Mouse (Mus musculus) embryonic facial prominence, embryonic 11.5 days (tissue): ENCODE results near the gene Fkbp9. TPM values are rescaled to one million over a fixed set of nuclear protein-coding genes. Genes with fewer than 3 reads are reported as not detected.
A peak's percentile ranks its signal among the peaks of the same experiment; 100 is the strongest.

Experiments
- ATAC-seq: fragments of 200-750 bp; cut with Nextera tagmentation; replicated peaks from 2 replicates; pipeline ENCODE4 v1.8.0; 2017; ENCODE audit warnings: low read depth; ENCODE audit not compliant: insufficient number of reproducible peaks, low FRiP score, low TSS enrichment
- DNase-seq: peaks from one replicate; pipeline ENCODE4 v3.0.0-alpha.2; 2015; ENCODE audit warnings: low spot score
- H3K27ac ChIP-seq: fragments of 300-500 bp; sonication (generic); replicated peaks from 2 replicates; pipeline ENCODE4 v1.5.1; 2014; ENCODE audit warnings: mild to moderate bottlenecking, low read depth, low read length, control low read depth
- H3K27me3 ChIP-seq: fragments of 300-500 bp; sonication (generic); 2 replicates; pipeline ENCODE4 v1.6.1; 2014; ENCODE audit warnings: mild to moderate bottlenecking, low read length, moderate library complexity, mixed read lengths; ENCODE audit not compliant: control insufficient read depth, insufficient read depth
- H3K36me3 ChIP-seq: fragments of 300-500 bp; sonication (generic); replicated peaks from 2 replicates; pipeline ENCODE4 v1.6.1; 2014; ENCODE audit warnings: low read depth, mild to moderate bottlenecking, low read length, moderate library complexity, mixed read lengths; ENCODE audit not compliant: control insufficient read depth, insufficient read depth
- H3K4me1 ChIP-seq: fragments of 300-500 bp; sonication (generic); 2 replicates; pipeline ENCODE4 v1.6.1; 2014; ENCODE audit warnings: low read length, mixed read lengths; ENCODE audit not compliant: control insufficient read depth, insufficient read depth
- H3K4me2 ChIP-seq: fragments of 300-500 bp; sonication (generic); 2 replicates; pipeline ENCODE4 v1.6.1; 2014; ENCODE audit warnings: low read depth, mild to moderate bottlenecking, control low read depth, low read length, moderate library complexity
- H3K4me3 ChIP-seq: fragments of 300-500 bp; sonication (generic); 2 replicates; pipeline ENCODE4 v1.5.1; 2014; ENCODE audit warnings: low read depth, low read length, control low read depth
- H3K9ac ChIP-seq: fragments of 300-500 bp; sonication (generic); replicated peaks from 2 replicates; pipeline ENCODE4 v1.6.1; 2014; ENCODE audit warnings: mild to moderate bottlenecking, control low read depth, low read length
- H3K9me3 ChIP-seq: fragments of 300-500 bp; sonication (generic); replicated peaks from 2 replicates; pipeline ENCODE4 v1.6.1; 2016; ENCODE audit warnings: mild to moderate bottlenecking, low read length, inconsistent platforms, mixed read lengths; ENCODE audit not compliant: control insufficient read depth
- WGBS: fragments of 180-500 bp; shearing (Covaris S2); extraction: QIAGEN DNeasy Blood & Tissue Kit; methylation state at CpG from one replicate; pipeline ENCODE4 v1.1.7; 2014; 5-methylcytosine and 5-hydroxymethylcytosine counted together
- polyA plus RNA-seq: library from polyadenylated mRNA; unstranded; fragments of >200 nt; fragmentation: Nextera tagmentation; extraction: Ambion mirVana; gene quantifications from 2 replicates; pipeline ENCODE4 v1.2.1, GENCODE M21; 2014

Gene Fkbp9
- polyA plus RNA-seq, 1 experiment from 2014 or later = 82.1 TPM

DNA sequence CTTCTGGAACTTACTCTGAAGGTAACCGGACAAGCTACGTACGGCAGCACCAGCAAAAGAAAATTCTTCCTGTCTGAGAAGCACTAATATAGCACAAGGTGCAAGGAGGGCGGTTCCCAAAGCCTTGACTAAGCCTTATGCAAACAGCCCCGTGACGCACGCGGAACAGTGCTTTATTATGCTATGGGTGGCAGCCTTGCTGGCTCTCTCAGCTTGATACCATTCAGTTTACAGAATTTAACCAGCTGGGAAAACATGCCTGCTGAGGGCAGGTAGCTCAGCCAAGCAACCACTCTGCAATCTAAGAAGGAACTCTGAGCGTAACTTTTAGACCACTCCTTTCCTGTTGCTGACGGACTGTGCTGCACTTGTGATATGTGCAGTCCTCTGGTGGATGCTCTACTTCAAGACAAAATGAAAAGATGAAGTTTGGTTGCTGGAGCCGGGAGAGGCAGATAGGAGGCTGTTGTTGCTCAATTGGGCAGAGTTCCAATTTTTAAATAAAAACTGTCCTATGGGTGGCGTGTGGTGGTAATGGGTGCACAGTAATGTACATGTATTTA is 70.0 kb downstream of the Fkbp9 start:
- no peaks in the 10 kb centered on the region for H3K9me3 ChIP-seq
- ATAC-seq (no peak), DNase-seq (peak; percentile 19)
- H3K9ac ChIP-seq = no peak overlapping the region
- H3K27me3 ChIP-seq = no peaks in the 10 kb centered on the region
- H3K4me3 ChIP-seq = no peak overlapping the region
- no peaks in the 10 kb centered on the region for H3K4me1 ChIP-seq
- no peak overlapping the region for H3K4me2 ChIP-seq
- 35% methylated on average over 12 of the region's 12 CpGs for WGBS
- H3K36me3 ChIP-seq = no peaks in the 10 kb centered on the region
- H3K27ac ChIP-seq = no peak overlapping the region

GRCm38 (mm10) chr6:56902606-56903520 is 71.0 kb downstream of the Fkbp9 start:
- 81% methylated on average over 7 of the region's 7 CpGs for WGBS
- Histone ChIP-seq H3K9ac (no peak overlapping the region), H3K27me3 (no peaks in the 10 kb centered on the region), H3K9me3 (no peaks in the 10 kb centered on the region), H3K4me3 (no peak overlapping the region), H3K27ac (no peak overlapping the region), H3K36me3 (no peaks in the 10 kb centered on the region), H3K4me2 (no peak overlapping the region), H3K4me1 (no peaks in the 10 kb centered on the region)
- no peak for DNase-seq
- no peak for ATAC-seq

- no peak overlapping the region for H3K4me3 ChIP-seq
- no peak overlapping the region for H3K4me2 ChIP-seq
- no peaks in the 10 kb centered on the region for H3K9me3 ChIP-seq
- no peak overlapping the region for H3K9ac ChIP-seq
- H3K36me3 ChIP-seq = no peaks in the 10 kb centered on the region
- no peak overlapping the region for H3K27ac ChIP-seq
- WGBS = 47% methylated on average over 6 of the region's 6 CpGs
- no peaks in the 10 kb centered on the region for H3K27me3 ChIP-seq
- ATAC-seq (no peak), DNase-seq (no peak)
- no peaks in the 10 kb centered on the region for H3K4me1 ChIP-seq
These were observed 72.0 kb downstream of the Fkbp9 start for GRCm38 (mm10) chr6:56903831-56904230.

GRCm38 (mm10) chr6:56904330-56904729 is 72.5 kb downstream of the Fkbp9 start:
- Histone ChIP-seq H3K9ac (no peak overlapping the region), H3K9me3 (no peaks in the 10 kb centered on the region), H3K36me3 (no peaks in the 10 kb centered on the region), H3K4me3 (no peak overlapping the region), H3K4me2 (no peak overlapping the region), H3K27ac (no peak overlapping the region), H3K4me1 (no peaks in the 10 kb centered on the region), H3K27me3 (no peaks in the 10 kb centered on the region)
- WGBS = 80% methylated on average over 1 of the region's 1 CpGs
- ATAC-seq = no peak
- no peak for DNase-seq

DNA sequence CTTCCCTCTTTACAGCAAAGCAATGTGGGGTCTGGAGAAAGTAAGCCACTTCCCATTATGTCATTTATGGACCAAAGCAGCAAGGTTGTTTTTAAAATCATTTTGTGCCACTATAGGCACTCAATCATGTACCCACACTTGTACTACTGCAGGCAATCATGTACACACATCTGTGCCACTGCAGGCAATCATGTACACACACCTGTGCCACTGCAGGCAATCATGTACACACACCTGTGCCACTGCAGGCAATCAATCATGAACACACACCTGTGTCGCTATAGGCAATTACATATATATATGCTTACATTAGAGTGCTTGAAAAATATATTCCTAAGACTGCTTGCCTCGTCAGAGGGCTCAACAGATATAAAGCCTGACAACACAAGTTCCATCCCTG is 73.1 kb downstream of the Fkbp9 start:
- WGBS = 86% methylated on average over 2 of the region's 2 CpGs
- Histone ChIP-seq H3K4me2 (no peak overlapping the region), H3K9me3 (no peaks in the 10 kb centered on the region), H3K9ac (no peak overlapping the region), H3K4me1 (no peaks in the 10 kb centered on the region), H3K36me3 (no peaks in the 10 kb centered on the region), H3K27me3 (no peaks in the 10 kb centered on the region), H3K4me3 (no peak overlapping the region), H3K27ac (no peak overlapping the region)
- ATAC-seq = no peak
- DNase-seq = no peak

DNA sequence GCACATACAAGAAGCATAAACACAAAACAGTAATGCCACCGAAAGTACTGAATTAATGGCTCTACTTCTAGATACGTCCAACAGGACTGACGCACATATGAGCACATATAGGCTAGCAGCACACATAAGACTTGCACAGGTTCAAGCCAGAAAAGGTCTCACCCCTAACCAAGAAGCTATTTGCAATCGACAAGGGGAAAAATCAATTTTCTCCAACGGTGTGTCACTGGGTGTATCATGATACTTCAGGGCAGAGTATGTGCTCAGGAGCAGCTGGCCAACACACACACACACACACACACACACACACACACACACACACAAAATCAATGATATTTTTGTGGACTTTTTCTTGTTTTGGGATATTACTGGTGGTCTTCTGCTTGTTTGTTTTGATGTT is 73.6 kb downstream of the Fkbp9 start:
- Histone ChIP-seq H3K27me3 (no peaks in the 10 kb centered on the region), H3K4me3 (no peak overlapping the region), H3K4me2 (no peak overlapping the region), H3K9me3 (no peaks in the 10 kb centered on the region), H3K27ac (no peak overlapping the region), H3K9ac (no peak overlapping the region), H3K36me3 (no peaks in the 10 kb centered on the region), H3K4me1 (no peaks in the 10 kb centered on the region)
- no peak for ATAC-seq
- WGBS = 91% methylated on average over 5 of the region's 5 CpGs
- DNase-seq = no peak

- Histone ChIP-seq H3K9ac (no peak overlapping the region), H3K4me3 (no peak overlapping the region), H3K9me3 (no peaks in the 10 kb centered on the region), H3K27ac (no peak overlapping the region), H3K4me2 (no peak overlapping the region), H3K36me3 (no peaks in the 10 kb centered on the region), H3K4me1 (no peaks in the 10 kb centered on the region), H3K27me3 (no peaks in the 10 kb centered on the region)
- WGBS = 82% methylated on average over 8 of the region's 8 CpGs
- ATAC-seq (no peak), DNase-seq (no peak)
These were observed 74.4 kb downstream of the Fkbp9 start for GRCm38 (mm10) chr6:56906121-56906846.

- Histone ChIP-seq H3K9ac (no peak overlapping the region), H3K27ac (no peak overlapping the region), H3K9me3 (no peaks in the 10 kb centered on the region), H3K4me2 (no peak overlapping the region), H3K4me1 (no peaks in the 10 kb centered on the region), H3K4me3 (no peak overlapping the region), H3K27me3 (no peaks in the 10 kb centered on the region), H3K36me3 (no peaks in the 10 kb centered on the region)
- WGBS = 90% methylated on average over 3 of the region's 3 CpGs
- DNase-seq = no peak
- no peak for ATAC-seq
These were observed 76.1 kb downstream of the Fkbp9 start for GRCm38 (mm10) chr6:56907973-56908372.
